Mouse (Mus musculus) monocyte, adult 2 months (primary cell): ENCODE results near the gene Coq9.

Experiments used
- DNase-seq, 2 experiments: peaks; one replicate each; pipeline ENCODE4 v3.0.0; 2022; ENCODE audit warnings: low spot score in 2 of 2, low read depth in 1 of 2

Coq9 gene

DNA sequence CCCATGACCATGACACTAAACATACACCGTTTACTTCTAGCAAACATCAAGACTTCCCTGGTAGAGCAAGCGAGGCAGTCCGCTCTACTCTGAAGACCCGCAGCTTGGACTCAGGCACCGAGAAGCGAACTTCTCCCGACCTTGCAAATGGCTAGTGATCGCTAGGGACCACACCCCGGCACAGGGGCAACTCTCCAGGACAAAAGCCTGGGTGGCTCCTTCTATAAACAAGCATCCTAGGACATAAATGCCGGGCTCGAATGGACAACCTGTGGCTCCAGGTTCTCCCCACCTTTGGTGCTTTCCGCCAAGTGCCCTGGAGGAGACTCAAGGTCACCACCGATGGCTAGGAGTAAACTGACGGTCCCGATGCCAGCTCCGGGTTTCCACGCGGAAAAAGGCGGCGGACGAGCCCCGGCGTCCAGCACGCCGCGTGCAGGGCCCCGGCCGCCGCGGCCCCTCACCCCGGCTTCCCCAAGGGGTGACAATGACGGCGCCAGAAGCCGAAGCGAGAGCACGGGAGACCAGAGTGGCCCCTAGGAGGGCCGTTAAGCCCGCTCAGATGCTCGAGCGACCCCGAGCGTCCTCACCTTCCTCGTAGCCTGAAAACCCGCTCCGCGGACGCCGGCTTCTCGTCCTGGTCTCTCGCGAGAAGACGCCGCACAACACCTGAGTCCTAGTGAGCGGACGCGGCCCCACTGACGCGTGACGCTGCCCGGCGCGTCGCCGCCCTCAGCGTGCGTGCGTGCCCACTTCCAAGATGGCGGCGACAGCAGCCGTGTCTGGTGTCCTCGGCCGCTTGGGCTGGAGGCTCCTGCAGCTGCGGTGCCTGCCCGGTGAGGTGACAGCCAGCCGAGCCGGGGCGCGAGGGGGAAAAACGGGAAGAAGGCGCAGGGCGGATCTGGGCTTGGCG, at the start of gene Coq9, which contains the start of gene Ciapin1:
TSS of gene Coq9 (plus strand) at position 660 of the 913 bp plus-strand sequence.
TSS of gene Ciapin1 (minus strand) at position 697 of the 913 bp plus-strand sequence.
- peak; percentile 81 to 90 for DNase-seq

DNA sequence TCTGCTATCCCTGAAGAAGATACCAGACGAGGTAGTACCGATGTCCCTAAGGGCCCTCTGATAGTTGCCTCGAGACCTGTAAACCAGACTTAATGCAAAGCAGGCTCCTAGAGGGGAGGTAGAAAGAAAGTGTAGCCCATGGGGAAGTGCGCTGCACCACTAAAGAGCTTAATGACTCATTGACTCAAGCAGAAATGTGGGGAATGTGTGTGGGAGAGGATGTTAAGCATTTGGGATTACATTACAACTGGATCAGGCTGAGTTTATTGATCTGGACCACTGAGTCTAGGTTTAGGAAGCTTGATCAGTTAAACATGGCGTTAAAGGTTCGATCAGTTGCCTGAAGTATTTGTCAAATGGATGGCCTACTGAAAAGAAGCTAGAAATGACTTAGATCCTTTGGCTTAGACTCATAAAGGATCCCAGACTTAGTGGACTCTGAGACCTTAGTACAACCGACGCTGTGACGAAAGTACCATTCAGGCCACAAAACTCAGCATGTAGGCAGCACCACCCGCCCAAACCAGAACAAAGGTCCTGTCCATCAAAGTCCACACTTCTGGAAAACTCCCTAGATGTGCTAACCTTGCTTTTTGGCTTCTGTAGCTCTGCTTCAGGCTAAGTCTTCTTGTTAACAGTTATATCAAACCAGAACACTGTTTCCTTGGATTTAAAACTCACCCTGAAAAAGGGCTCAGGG, 48.7 kb upstream of the Coq9 start:
- no peak for DNase-seq

DNA sequence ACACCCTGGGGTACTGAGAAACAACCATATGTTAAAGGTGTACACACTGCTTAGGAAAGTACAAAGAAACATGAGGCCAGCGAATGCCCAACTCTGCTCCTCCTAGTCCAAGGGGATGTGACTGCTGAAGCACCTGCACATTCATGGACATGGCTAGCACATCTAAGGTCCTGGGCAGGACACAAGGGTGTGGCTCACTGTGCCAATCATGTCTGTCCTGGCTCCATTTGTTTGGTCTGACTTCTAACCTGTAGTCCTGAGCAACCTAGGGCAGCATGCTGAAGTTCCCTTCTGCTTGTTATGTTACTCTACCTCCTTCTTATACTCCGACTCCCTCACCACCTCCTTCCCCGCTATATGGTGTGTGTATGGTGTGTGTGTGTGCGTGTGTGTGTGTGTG, 43.8 kb upstream of the Coq9 start:
- DNase-seq: no peak

DNA sequence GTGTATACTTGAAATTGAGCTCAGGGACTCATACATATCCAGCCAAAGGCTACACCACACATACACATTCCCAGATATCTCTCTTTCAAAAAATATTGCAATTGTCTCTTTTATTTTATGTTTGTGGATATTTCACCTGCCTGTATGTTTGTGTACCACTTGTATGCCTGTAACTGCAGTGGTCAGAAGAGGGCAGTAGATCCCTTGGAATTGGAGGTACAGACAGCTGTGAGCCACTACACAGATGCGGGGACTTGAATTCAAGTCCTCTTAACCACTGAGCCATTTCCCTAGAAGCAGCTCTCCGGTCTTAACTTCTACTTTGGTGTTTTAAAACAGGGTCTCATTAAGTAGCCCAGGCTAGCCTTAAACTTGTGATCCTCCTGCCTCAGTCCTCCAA, 43.3 kb upstream of the Coq9 start:
- no peak for DNase-seq

DNA sequence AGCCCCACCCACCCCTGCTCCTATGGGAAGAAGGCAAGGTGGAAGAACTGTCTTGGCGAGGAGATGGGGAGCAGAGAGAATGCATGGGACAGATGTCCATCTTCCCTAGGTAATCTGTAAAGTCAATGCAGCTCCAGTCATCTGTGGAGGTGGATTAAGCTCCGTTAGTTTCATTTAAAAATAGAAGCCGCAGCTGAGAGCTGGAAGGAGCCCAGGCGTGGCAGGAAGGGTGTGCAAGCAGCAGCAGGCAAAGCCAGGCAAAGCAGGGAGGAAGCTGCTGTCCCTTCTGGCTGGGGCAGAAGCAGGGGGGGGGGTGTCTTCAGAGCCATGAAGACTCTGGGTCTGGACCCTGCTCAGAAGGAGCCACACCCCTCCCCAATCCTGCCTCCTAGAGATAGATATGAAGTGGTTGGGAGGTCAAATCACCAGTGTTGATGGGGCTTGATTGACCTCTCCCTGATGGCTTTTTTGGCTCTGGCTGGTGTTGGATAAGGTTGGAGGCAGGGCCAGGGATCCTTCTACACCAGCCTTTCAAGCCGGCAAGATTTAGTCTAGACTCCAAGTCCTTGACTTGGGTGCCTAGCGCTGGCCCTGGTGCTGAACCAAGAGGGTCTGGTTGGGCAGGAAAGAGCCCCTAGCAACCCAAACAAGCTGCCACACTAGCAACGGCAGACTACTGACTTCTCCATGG, 37.7 kb upstream of the Coq9 start:
- no peak for DNase-seq

DNA sequence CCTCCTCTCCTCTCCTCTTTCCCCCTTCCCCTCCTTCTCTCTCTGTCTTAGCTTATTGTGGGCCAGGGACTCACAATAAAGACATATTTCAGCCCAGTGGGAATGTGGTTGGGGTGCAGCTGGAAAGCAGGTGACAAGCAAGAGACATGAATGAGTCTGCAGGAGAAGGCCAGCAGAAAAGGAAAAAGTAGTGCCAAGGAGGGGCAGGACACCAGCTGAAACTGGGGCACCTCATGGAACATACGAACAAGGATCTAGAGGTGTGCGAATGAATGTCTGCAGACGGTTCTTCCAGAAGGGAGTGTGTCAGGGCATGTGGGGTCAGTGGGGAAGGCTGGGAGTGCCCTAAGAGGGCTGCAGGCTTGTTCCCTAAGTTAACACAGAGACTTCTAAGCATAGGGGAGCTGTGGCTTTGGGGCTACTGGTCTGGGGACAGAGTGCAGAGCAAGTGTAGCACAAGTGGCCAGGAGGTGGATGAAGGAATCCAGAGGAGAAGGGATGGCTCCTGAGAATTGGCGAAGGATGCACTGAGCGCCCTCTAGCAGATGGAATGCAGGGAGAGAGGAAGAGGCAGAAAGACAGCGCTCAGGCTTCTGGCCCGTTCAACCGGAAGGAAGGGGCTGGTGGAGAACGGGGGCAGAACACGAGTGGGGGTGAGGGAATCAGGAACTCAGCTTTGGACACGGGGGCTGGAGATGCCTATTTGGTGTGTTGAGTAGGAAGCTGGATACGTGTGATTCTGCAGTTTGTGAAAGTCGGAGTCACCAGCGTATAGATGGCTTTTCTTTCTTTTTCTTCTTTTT, 36.6 kb upstream of the Coq9 start:
- DNase-seq: no peak

GRCm38 (mm10) chr8:94802375-94802774, 35.7 kb upstream of the Coq9 start:
- no peak for DNase-seq

DNA sequence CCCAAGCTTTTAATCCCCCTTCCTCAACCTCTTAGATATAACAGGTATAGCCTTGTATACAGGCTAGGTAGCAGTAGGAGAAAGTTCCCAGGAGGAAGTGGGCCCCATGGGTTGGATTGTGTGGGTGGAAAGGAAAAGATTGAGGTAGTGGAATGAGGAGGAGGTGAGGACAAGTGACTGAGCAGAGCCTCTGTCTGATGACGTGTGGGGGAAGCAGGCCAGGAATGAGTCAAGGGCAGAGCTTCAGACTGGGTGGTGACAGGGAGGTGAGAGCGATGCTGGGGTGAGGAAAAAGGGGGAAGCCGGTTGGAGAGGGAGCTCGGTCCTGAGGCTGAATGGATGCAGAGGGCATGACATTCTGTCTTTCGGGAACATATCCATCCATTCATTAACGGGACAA, 34.6 kb upstream of the Coq9 start:
- DNase-seq: no peak

- DNase-seq: peak in 1 of 2 experiments; percentile 10
Measured at GRCm38 (mm10) chr8:94804546-94805340, 33.4 kb upstream of the Coq9 start.

GRCm38 (mm10) chr8:94805811-94806210, 32.3 kb upstream of the Coq9 start:
- DNase-seq: no peak

- DNase-seq: no peak
Measured at GRCm38 (mm10) chr8:94807506-94807905, 30.6 kb upstream of the Coq9 start.

- DNase-seq: no peak
Measured at GRCm38 (mm10) chr8:94808372-94808771, 29.7 kb upstream of the Coq9 start.

GRCm38 (mm10) chr8:94810153-94810552, 28.0 kb upstream of the Coq9 start, which contains the start of gene Ccl17:
Gene Ccl17 (plus strand): TSS chr8:94810453.
- peak in 1 of 2 experiments; percentile 6 for DNase-seq

GRCm38 (mm10) chr8:94810855-94811254, 27.3 kb upstream of the Coq9 start:
- DNase-seq: no peak

DNA sequence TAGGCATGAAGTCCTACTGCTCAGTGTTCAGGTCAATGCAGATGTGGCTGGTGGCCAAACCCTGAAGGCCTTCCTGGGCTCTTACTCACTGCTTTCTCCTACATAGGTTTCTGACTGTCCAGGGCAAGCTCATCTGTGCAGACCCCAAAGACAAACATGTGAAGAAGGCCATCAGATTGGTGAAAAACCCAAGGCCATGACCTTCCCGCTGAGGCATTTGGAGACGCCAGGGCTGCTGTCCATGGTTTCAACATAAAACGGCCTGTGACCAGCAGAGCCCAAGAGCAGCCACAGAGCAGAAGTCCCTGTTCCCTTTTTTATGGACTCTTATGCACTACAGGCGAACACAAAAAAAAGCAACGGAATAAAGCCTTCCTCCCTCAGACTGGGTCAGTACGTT, 26.5 kb upstream of the Coq9 start:
- peak in 1 of 2 experiments; percentile 40 for DNase-seq

DNA sequence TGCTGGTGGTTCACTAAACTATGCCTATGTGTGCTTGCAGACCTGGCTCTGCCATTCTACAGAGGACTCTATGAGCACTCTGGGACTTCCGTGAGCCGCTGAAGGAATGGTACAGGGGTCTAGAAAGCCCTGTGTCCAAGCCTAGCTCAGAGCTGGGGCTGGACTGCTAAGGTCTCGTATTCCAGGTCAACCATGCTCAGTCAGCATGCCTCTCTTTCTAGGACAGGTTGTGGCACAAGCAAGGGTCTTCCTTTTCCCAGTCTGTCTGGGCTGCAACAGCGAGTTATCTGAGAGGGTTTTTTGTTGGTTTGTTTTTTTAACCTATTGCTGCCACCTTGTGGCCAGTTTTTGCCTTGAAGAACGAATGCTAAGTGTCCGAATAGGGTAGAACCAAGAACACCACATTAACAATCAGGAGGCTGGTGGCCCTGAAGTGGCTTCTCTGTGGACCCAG, 25.4 kb upstream of the Coq9 start:
- peak in 1 of 2 experiments; percentile 65 for DNase-seq

- no peak for DNase-seq
Measured at GRCm38 (mm10) chr8:94814556-94814955, 23.6 kb upstream of the Coq9 start.

GRCm38 (mm10) chr8:94817933-94818332, 20.2 kb upstream of the Coq9 start:
- no peak for DNase-seq

- DNase-seq: no peak
Measured at GRCm38 (mm10) chr8:94819671-94820179, 18.4 kb upstream of the Coq9 start.

DNA sequence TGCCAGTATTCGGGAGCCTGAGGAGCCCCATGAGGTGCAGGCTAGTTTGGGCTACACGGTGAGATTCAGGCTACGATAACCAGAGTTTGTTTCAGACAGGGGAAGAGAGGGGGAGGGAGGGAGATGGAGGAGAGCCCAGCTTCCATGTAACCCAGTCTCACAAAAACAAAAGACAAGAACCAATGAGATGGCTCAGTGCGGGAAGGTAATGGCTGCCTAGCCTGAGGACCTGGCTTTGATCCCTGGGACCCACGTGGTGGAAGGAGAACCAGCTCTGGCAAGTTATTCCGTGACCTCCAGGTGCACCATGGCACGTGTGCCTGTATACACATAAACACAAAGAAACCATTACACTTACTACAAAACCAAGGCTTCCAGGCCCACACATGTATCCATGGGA, 17.6 kb upstream of the Coq9 start:
- no peak for DNase-seq
